Mouse (Mus musculus) embryonic facial prominence, embryonic 11.5 days (tissue): ENCODE results near the gene Uck1. TPM values are rescaled to one million over a fixed set of nuclear protein-coding genes. Genes with fewer than 3 reads are reported as not detected.

Experiments used
- ATAC-seq: fragments of 200-750 bp; cut with Nextera tagmentation; replicated peaks from 2 replicates; pipeline ENCODE4 v1.8.0; 2017; ENCODE audit warnings: low read depth; ENCODE audit not compliant: insufficient number of reproducible peaks, low FRiP score, low TSS enrichment
- DNase-seq: peaks from one replicate; pipeline ENCODE4 v3.0.0-alpha.2; 2015; ENCODE audit warnings: low spot score
- H3K27ac ChIP-seq: fragments of 300-500 bp; sonication (generic); replicated peaks from 2 replicates; pipeline ENCODE4 v1.5.1; 2014; ENCODE audit warnings: mild to moderate bottlenecking, low read depth, low read length, control low read depth
- H3K27me3 ChIP-seq: fragments of 300-500 bp; sonication (generic); 2 replicates; pipeline ENCODE4 v1.6.1; 2014; ENCODE audit warnings: mild to moderate bottlenecking, low read length, moderate library complexity, mixed read lengths; ENCODE audit not compliant: control insufficient read depth, insufficient read depth
- H3K36me3 ChIP-seq: fragments of 300-500 bp; sonication (generic); replicated peaks from 2 replicates; pipeline ENCODE4 v1.6.1; 2014; ENCODE audit warnings: low read depth, mild to moderate bottlenecking, low read length, moderate library complexity, mixed read lengths; ENCODE audit not compliant: control insufficient read depth, insufficient read depth
- H3K4me1 ChIP-seq: fragments of 300-500 bp; sonication (generic); 2 replicates; pipeline ENCODE4 v1.6.1; 2014; ENCODE audit warnings: low read length, mixed read lengths; ENCODE audit not compliant: control insufficient read depth, insufficient read depth
- H3K4me2 ChIP-seq: fragments of 300-500 bp; sonication (generic); 2 replicates; pipeline ENCODE4 v1.6.1; 2014; ENCODE audit warnings: low read depth, mild to moderate bottlenecking, control low read depth, low read length, moderate library complexity
- H3K4me3 ChIP-seq: fragments of 300-500 bp; sonication (generic); 2 replicates; pipeline ENCODE4 v1.5.1; 2014; ENCODE audit warnings: low read depth, low read length, control low read depth
- H3K9ac ChIP-seq: fragments of 300-500 bp; sonication (generic); replicated peaks from 2 replicates; pipeline ENCODE4 v1.6.1; 2014; ENCODE audit warnings: mild to moderate bottlenecking, control low read depth, low read length
- H3K9me3 ChIP-seq: fragments of 300-500 bp; sonication (generic); replicated peaks from 2 replicates; pipeline ENCODE4 v1.6.1; 2016; ENCODE audit warnings: mild to moderate bottlenecking, low read length, inconsistent platforms, mixed read lengths; ENCODE audit not compliant: control insufficient read depth
- WGBS: fragments of 180-500 bp; shearing (Covaris S2); extraction: QIAGEN DNeasy Blood & Tissue Kit; methylation state at CpG from one replicate; pipeline ENCODE4 v1.1.7; 2014; 5-methylcytosine and 5-hydroxymethylcytosine counted together
- polyA plus RNA-seq: library from polyadenylated mRNA; unstranded; fragments of >200 nt; fragmentation: Nextera tagmentation; extraction: Ambion mirVana; gene quantifications from 2 replicates; pipeline ENCODE4 v1.2.1, GENCODE M21; 2014

The Uck1 gene
- polyA plus RNA-seq, 1 experiment from 2014 or later = 57.2 TPM

- no peak overlapping the region for H3K27ac ChIP-seq
- no peak for DNase-seq
- 81% methylated on average over 5 of the region's 5 CpGs for WGBS
- H3K4me2 ChIP-seq = no peak overlapping the region
- no peak overlapping the region for H3K4me3 ChIP-seq
- no peaks in the 10 kb centered on the region for H3K27me3 ChIP-seq
- no peaks in the 10 kb centered on the region; the same call in 1 of the 2 replicates for H3K36me3 ChIP-seq
- H3K4me1 ChIP-seq = no peaks in the 10 kb centered on the region
- H3K9ac ChIP-seq = no peak overlapping the region
- ATAC-seq = no peak
- H3K9me3 ChIP-seq = no peaks in the 10 kb centered on the region
Measured at GRCm38 (mm10) chr2:32240591-32240990, 19.4 kb downstream of the Uck1 start.

GRCm38 (mm10) chr2:32238708-32239435, 21.1 kb downstream of the Uck1 start:
- Histone ChIP-seq H3K27me3 (no peaks in the 10 kb centered on the region), H3K27ac (no peak overlapping the region), H3K4me2 (no peak overlapping the region), H3K9ac (no peak overlapping the region), H3K36me3 (no peaks in the 10 kb centered on the region), H3K4me3 (no peak overlapping the region), H3K9me3 (no peaks in the 10 kb centered on the region), H3K4me1 (no peaks in the 10 kb centered on the region)
- ATAC-seq (no peak), DNase-seq (no peak)
- 90% methylated on average over 9 of the region's 9 CpGs for WGBS

- Histone ChIP-seq H3K9ac (peak overlapping the region; percentile 11; the same call in 1 of the 2 replicates), H3K36me3 (no peaks in the 10 kb centered on the region; the same call in 1 of the 2 replicates), H3K4me2 (peak overlapping the region; percentile 54), H3K27me3 (no peaks in the 10 kb centered on the region), H3K4me1 (no peaks in the 10 kb centered on the region), H3K9me3 (no peaks in the 10 kb centered on the region), H3K4me3 (peak overlapping the region; percentile 57), H3K27ac (no peak overlapping the region)
- WGBS = 51% methylated on average over 4 of the region's 4 CpGs
- DNase-seq (no peak), ATAC-seq (no peak)
Measured at GRCm38 (mm10) chr2:32237571-32237970, 22.4 kb downstream of the Uck1 start.

GRCm38 (mm10) chr2:32236760-32237487, 23.0 kb downstream of the Uck1 start:
- peak overlapping the region; percentile 57 for H3K4me3 ChIP-seq
- H3K9ac ChIP-seq = peak overlapping the region; percentile 66
- under 1% methylated on average over 20 of the region's 20 CpGs for WGBS
- no peaks in the 10 kb centered on the region for H3K9me3 ChIP-seq
- no peaks in the 10 kb centered on the region for H3K4me1 ChIP-seq
- peak; percentile 87 for DNase-seq
- H3K4me2 ChIP-seq = peak overlapping the region; percentile 54
- peak overlapping the region; percentile 30; the same call in 1 of the 2 replicates for H3K27ac ChIP-seq
- H3K27me3 ChIP-seq = no peaks in the 10 kb centered on the region
- H3K36me3 ChIP-seq = peaks cover 5% of the 10 kb centered on the region
- peak; percentile 63 for ATAC-seq

- peak; percentile 85 for ATAC-seq
- Histone ChIP-seq H3K36me3 (peaks cover 11% of the 10 kb centered on the region), H3K27ac (peak within 1 kb of the TSS; percentile 66), H3K9me3 (no peaks in the 10 kb centered on the region), H3K4me3 (peak within 1 kb of the TSS; percentile 57), H3K9ac (peak within 1 kb of the TSS; percentile 67), H3K27me3 (no peaks in the 10 kb centered on the region), H3K4me1 (no peaks in the 10 kb centered on the region), H3K4me2 (peak within 1 kb of the TSS; percentile 64)
- WGBS = under 1% methylated on average over 54 of the region's 54 CpGs
- peak; percentile 98 for DNase-seq
Measured at GRCm38 (mm10) chr2:32235886-32236759, 23.8 kb downstream of the Uck1 start, which contains the start of gene Pomt1. Gene Pomt1 (plus strand): TSS chr2:32236590.

GRCm38 (mm10) chr2:32235433-32235832, 24.5 kb downstream of the Uck1 start:
- Histone ChIP-seq H3K4me1 (no peaks in the 10 kb centered on the region), H3K9ac (peak overlapping the region; percentile 67), H3K36me3 (peaks cover 14% of the 10 kb centered on the region), H3K27me3 (no peaks in the 10 kb centered on the region), H3K9me3 (no peaks in the 10 kb centered on the region), H3K4me3 (peak overlapping the region; percentile 57), H3K27ac (no peak overlapping the region), H3K4me2 (peak overlapping the region; percentile 64)
- WGBS = 34% methylated on average over 7 of the region's 7 CpGs
- DNase-seq (no peak), ATAC-seq (no peak)

- Histone ChIP-seq H3K4me3 (no peak overlapping the region), H3K27ac (no peak overlapping the region), H3K27me3 (no peaks in the 10 kb centered on the region), H3K4me1 (no peaks in the 10 kb centered on the region), H3K36me3 (peaks cover 59% of the 10 kb centered on the region), H3K4me2 (no peak overlapping the region), H3K9ac (no peak overlapping the region), H3K9me3 (no peaks in the 10 kb centered on the region)
- ATAC-seq (no peak), DNase-seq (no peak)
- 86% methylated on average over 10 of the region's 10 CpGs for WGBS
Measured at GRCm38 (mm10) chr2:32222057-32222456, 37.9 kb downstream of the Uck1 start.
